Mouse (Mus musculus) neural tube, embryonic 15.5 days (tissue): ENCODE measurements around the gene Sptssb. TPM values are rescaled to one million over a fixed set of nuclear protein-coding genes. Genes with fewer than 3 reads are reported as not detected.

Experiments
- ATAC-seq: fragments of 200-750 bp; cut with Nextera tagmentation; 2 replicates; pipeline ENCODE4 v1.8.0; 2017; ENCODE audit warnings: mild to moderate bottlenecking, moderate TSS enrichment, moderate library complexity; ENCODE audit not compliant: low FRiP score
- H3K27ac ChIP-seq: fragments of 300-500 bp; sonication (generic); replicated peaks from 2 replicates; pipeline ENCODE4 v1.5.1; 2015; ENCODE audit warnings: mild to moderate bottlenecking, inconsistent platforms
- H3K27me3 ChIP-seq: fragments of 300-500 bp; sonication (generic); replicated peaks from 2 replicates; pipeline ENCODE4 v1.6.1; 2015; ENCODE audit warnings: inconsistent platforms
- H3K36me3 ChIP-seq: fragments of 300-500 bp; sonication (generic); 2 replicates; pipeline ENCODE4 v1.6.1; 2015; ENCODE audit warnings: inconsistent platforms
- H3K4me1 ChIP-seq: fragments of 300-500 bp; sonication (generic); 2 replicates; pipeline ENCODE4 v1.6.1; 2015; ENCODE audit warnings: inconsistent platforms
- H3K4me2 ChIP-seq: fragments of 300-500 bp; sonication (generic); 2 replicates; pipeline ENCODE4 v1.6.1; 2015; ENCODE audit warnings: inconsistent platforms, mild to moderate bottlenecking, moderate library complexity
- H3K4me3 ChIP-seq: fragments of 300-500 bp; sonication (generic); replicated peaks from 2 replicates; pipeline ENCODE4 v1.5.1; 2015; ENCODE audit warnings: mild to moderate bottlenecking, inconsistent platforms
- H3K9ac ChIP-seq: fragments of 300-500 bp; sonication (generic); replicated peaks from 2 replicates; pipeline ENCODE4 v1.6.1; 2015; ENCODE audit warnings: mild to moderate bottlenecking, inconsistent platforms
- H3K9me3 ChIP-seq: fragments of 300-500 bp; sonication (generic); replicated peaks from 2 replicates; pipeline ENCODE4 v1.6.1; 2016; ENCODE audit warnings: inconsistent platforms
- WGBS: fragments of 180-500 bp; shearing (Covaris S2); methylation state at CpG from one replicate; pipeline ENCODE4 v1.1.7; 2015; ENCODE audit warnings: mixed read lengths; 5-methylcytosine and 5-hydroxymethylcytosine counted together
- polyA plus RNA-seq: library from polyadenylated mRNA; unstranded; fragments of >200 nt; fragmentation: Nextera tagmentation; extraction: Ambion mirVana; gene quantifications from 2 replicates; pipeline ENCODE4 v1.2.1, GENCODE M21; 2015

Gene Sptssb
- polyA plus RNA-seq, 1 experiment from 2014 or later = 1.8 TPM

DNA sequence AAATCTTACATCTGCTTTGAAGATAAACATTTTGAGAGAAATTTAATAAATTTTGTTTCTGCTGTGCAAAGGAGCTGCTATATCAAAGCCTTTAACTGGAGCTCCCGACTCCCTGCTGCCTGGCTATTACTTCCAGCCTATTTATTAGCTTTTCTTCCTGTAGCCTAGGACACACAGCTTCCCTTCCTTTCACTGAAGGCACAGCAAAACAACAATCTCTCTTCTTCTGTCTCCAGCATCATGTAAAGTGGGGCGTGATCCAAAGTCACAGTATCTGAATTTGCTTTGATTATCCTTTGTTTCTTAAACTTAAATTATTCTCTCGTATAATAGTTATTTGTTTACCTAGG, 39.9 kb downstream of the Sptssb start:
- no peak overlapping the region for H3K9ac ChIP-seq
- ATAC-seq = no peak
- 11% methylated on average over 3 of the region's 3 CpGs for WGBS
- no peak overlapping the region for H3K27ac ChIP-seq
- no peaks in the 10 kb centered on the region for H3K9me3 ChIP-seq
- H3K4me1 ChIP-seq = no peaks in the 10 kb centered on the region
- no peak overlapping the region for H3K4me3 ChIP-seq
- no peak overlapping the region for H3K4me2 ChIP-seq
- no peaks in the 10 kb centered on the region for H3K27me3 ChIP-seq
- no peaks in the 10 kb centered on the region for H3K36me3 ChIP-seq

DNA sequence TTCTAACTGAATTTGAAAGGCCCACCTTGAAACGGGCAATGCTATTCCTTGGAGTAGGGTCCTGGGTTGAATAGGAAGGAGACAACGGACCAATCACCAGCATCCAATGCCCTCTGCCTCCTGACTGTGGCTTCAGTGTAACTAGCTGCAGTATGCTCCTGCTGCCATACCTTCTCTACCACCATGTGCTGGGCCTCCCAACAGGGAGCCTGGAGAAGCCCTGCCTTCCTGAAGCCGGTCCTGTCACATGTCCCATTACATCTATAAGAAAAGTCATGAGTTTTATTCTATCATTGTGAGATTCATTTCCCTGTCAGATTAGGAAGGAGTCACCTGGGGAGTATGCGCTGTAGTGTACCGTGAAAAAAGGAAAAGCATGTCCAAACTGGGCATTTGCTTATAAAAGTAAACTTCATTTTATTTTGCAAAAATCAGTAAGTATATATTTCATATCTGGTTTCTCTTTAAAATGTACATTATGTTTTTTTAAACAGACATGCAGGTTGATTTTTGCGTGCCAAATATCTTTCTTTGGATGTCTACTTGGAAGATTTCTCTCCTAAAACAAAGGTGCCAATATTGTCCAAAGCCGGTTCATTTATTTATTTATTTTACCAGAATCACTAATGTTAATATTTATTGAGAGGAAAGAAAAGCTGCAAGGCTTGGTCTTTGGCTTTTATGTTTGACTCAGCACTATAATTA, 40.4 kb downstream of the Sptssb start:
- 68% methylated on average over 7 of the region's 7 CpGs for WGBS
- H3K9ac ChIP-seq = no peak overlapping the region
- ATAC-seq = no peak

DNA sequence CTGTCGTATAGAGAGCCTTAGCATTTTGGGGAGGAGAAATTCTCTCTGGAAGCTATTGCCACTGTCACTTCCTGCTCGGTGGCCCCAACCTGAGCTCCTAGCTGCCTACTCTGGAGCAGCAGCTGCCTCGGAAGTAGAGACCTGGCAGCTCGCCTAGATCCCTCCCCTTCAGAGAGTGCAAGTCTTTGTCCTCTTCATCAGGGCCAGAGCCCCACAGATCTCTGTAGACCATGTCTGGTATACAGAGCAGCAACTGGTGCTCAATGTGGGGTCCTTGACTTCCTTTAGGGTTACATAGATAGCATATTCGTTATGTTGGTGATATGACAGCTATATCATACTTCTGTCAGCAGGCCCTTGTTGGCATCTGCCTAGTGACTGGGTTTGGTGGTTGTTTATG, 41.3 kb downstream of the Sptssb start:
- H3K4me2 ChIP-seq = no peak overlapping the region
- no peak for ATAC-seq
- no peak overlapping the region for H3K4me3 ChIP-seq
- no peaks in the 10 kb centered on the region for H3K4me1 ChIP-seq
- 59% methylated on average over 5 of the region's 5 CpGs for WGBS
- H3K27ac ChIP-seq = no peak overlapping the region
- no peak overlapping the region for H3K9ac ChIP-seq
- H3K9me3 ChIP-seq = no peaks in the 10 kb centered on the region
- H3K27me3 ChIP-seq = no peaks in the 10 kb centered on the region
- no peaks in the 10 kb centered on the region for H3K36me3 ChIP-seq

More for the DNA sequence above, 40.4 kb downstream of the Sptssb start:
- Histone ChIP-seq H3K4me3 (no peak overlapping the region), H3K4me2 (no peak overlapping the region), H3K36me3 (no peaks in the 10 kb centered on the region), H3K27me3 (no peaks in the 10 kb centered on the region), H3K9me3 (no peaks in the 10 kb centered on the region), H3K4me1 (no peaks in the 10 kb centered on the region), H3K27ac (no peak overlapping the region)

DNA sequence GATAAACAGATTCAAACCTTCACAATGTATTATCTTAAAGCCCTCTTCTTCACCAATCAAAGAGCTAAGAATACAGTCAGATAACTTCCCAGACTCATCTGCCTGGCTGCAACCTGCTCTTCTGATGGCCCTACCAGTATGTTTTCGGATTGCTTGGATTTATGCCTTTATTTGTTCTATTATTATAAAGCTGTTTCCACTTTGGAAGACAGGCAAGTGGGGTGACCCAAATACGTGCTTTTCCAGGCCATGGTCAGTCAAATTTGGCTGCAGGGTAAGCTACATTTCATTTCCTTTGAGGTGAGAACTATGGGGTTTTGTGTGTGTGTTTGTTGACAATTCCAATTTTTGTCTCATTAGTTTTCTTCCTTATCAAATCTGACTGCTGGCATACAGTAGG, 43.2 kb downstream of the Sptssb start:
- H3K4me2 ChIP-seq = no peak overlapping the region
- WGBS = 86% methylated on average over 2 of the region's 2 CpGs
- no peak overlapping the region for H3K4me3 ChIP-seq
- H3K9ac ChIP-seq = no peak overlapping the region
- no peak overlapping the region for H3K27ac ChIP-seq
- ATAC-seq = no peak
- no peaks in the 10 kb centered on the region for H3K4me1 ChIP-seq
- H3K9me3 ChIP-seq = no peaks in the 10 kb centered on the region
- no peaks in the 10 kb centered on the region for H3K27me3 ChIP-seq
- H3K36me3 ChIP-seq = no peaks in the 10 kb centered on the region

DNA sequence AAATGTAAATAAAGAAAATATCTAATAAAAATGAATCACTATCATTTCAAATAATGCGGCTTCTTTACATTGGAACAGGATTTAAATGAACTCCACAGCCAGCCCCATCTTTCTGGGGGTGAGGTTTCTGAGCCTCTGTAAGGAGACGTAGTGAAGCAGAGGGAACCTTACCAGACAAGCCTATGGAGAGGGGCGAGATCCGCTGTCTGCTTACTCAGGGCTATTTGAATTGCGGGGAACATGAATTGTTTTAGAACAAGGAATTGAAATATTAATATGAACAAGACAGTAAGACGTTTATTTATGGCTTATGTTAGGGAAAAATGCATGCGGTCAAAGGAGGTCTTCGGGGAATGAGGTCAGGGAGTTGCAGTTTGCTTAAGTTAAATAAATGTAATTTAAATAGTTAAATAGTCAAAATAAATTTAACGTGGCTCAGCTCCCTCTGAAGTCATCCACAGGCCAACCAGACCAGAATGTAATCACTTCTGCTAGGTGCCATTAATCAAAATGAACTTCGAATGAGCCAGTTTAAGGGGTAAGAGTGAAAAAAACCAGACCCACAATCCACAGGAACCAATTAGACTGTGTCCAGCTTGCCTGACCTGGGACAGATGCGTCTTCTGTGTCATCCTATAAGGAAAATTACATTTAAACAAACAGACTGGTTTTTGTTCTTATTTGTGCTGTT, 46.6 kb downstream of the Sptssb start:
- no peak for ATAC-seq
- H3K36me3 ChIP-seq = no peaks in the 10 kb centered on the region
- no peaks in the 10 kb centered on the region for H3K9me3 ChIP-seq
- WGBS = 72% methylated on average over 11 of the region's 11 CpGs
- H3K4me3 ChIP-seq = no peak overlapping the region
- H3K4me1 ChIP-seq = no peaks in the 10 kb centered on the region
- H3K9ac ChIP-seq = no peak overlapping the region
- H3K27ac ChIP-seq = no peak overlapping the region
- H3K4me2 ChIP-seq = no peak overlapping the region
- no peaks in the 10 kb centered on the region for H3K27me3 ChIP-seq

DNA sequence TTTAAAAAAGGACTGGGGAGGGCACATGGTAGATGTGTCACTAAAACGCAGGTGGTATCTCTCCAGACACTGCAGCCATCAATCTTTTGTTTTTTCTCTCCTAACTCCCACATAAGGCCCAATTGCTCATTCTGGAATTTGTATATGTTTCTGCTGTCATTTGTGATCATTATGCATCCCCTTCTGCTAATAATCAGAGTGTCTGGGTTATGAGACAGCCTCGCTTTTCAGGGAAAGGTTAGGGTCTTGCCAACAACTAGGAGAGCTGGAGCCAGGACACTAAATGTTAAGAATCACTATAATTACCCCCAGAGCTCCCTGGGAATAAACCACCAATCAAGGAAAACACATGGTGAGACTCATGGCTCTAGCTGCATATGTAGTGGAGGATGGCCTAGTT, 47.3 kb downstream of the Sptssb start:
- Histone ChIP-seq H3K36me3 (no peaks in the 10 kb centered on the region), H3K4me3 (no peak overlapping the region), H3K9me3 (no peaks in the 10 kb centered on the region), H3K9ac (no peak overlapping the region), H3K4me2 (no peak overlapping the region), H3K27ac (no peak overlapping the region), H3K27me3 (no peaks in the 10 kb centered on the region), H3K4me1 (no peaks in the 10 kb centered on the region)
- WGBS = 73% methylated on average over 2 of the region's 2 CpGs
- no peak for ATAC-seq

DNA sequence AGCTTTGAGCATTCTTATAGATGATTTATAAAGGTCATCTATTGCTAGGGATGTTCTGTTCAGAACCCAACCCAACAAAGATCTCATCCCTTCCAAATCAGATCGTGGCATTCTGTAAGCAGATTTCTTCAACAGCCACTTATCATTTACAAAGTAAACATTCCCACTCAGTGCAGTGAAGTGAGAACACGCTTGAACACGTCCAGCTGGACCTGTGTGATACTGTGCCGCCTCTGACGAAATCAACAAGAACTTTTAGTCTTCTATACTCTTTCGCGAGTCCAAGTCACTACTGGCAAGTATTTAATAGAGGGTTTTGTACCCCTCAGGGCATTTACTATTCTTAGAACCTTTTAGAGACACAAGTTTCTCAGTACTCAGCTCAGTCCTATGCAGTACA, 51.3 kb downstream of the Sptssb start:
- H3K9me3 ChIP-seq = no peaks in the 10 kb centered on the region
- no peak overlapping the region for H3K27ac ChIP-seq
- no peak overlapping the region for H3K4me2 ChIP-seq
- no peak overlapping the region for H3K9ac ChIP-seq
- H3K36me3 ChIP-seq = no peaks in the 10 kb centered on the region
- H3K4me3 ChIP-seq = no peak overlapping the region
- H3K4me1 ChIP-seq = no peaks in the 10 kb centered on the region
- WGBS = 91% methylated on average over 7 of the region's 7 CpGs
- H3K27me3 ChIP-seq = no peaks in the 10 kb centered on the region
- ATAC-seq = no peak

DNA sequence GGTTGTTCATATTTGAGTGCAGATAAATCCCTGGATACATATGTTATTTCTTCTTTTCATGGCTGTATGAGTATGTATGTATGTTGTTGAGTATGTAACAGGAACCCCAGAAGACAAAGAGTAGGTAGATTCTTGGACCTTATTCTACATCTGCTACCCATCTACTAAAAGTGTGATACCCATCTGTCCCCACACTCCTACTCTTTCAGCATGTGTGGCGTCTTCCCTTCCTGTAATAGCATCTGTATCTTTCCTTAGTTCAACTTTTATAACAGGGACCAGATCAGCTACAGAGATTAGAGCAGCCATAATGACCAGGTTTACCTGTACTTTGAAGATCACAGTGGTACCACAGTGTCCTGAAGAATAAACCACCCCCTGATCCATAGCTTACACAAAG, 56.6 kb downstream of the Sptssb start:
- H3K9me3 ChIP-seq = no peaks in the 10 kb centered on the region
- no peak for ATAC-seq
- H3K36me3 ChIP-seq = no peaks in the 10 kb centered on the region
- H3K4me3 ChIP-seq = no peak overlapping the region
- no peak overlapping the region for H3K4me2 ChIP-seq
- no peak overlapping the region for H3K9ac ChIP-seq
- WGBS = 95% methylated on average over 1 of the region's 1 CpGs
- no peaks in the 10 kb centered on the region for H3K27me3 ChIP-seq
- H3K27ac ChIP-seq = no peak overlapping the region
- H3K4me1 ChIP-seq = 0 out of 2 replicates have a peak, but pooled peaks cover 4% of the 10 kb centered on the region

DNA sequence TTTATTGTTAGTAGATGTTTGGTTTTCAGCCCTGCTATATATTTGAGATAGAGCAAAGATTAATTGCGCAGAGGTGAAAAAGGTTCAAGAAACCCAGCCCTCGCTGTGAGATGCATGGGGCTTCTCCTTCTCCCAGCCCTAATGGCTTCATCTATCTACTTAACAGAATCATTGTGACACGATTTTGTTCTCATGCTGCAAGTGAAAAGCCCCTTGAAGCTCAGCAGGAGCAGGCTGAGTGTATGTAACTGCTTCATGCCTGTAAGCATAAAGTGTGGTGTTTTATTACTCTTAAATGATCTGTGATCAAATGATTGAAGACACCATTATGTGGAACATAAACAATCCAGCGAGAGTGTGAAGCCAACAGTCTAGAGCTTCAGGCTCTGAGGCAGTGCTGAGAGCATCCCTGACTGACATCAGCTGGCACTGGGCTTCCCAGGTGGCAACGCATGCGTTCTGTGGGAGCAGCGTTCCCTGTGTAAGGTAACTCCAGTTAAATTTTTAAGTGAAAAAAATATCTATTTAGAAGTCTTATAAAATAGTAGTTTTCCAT, 58.8 kb downstream of the Sptssb start:
- Histone ChIP-seq H3K4me2 (0 out of 2 replicates have a peak overlapping the region, but pooled peaks have one; percentile 3), H3K36me3 (no peaks in the 10 kb centered on the region), H3K27ac (peak overlapping the region; percentile 28; the same call in 1 of the 2 replicates), H3K27me3 (no peaks in the 10 kb centered on the region), H3K9ac (no peak overlapping the region), H3K4me3 (no peak overlapping the region), H3K4me1 (0 out of 2 replicates have a peak, but pooled peaks cover 4% of the 10 kb centered on the region), H3K9me3 (no peaks in the 10 kb centered on the region)
- peak; percentile 38 for ATAC-seq
- 23% methylated on average over 7 of the region's 7 CpGs for WGBS

DNA sequence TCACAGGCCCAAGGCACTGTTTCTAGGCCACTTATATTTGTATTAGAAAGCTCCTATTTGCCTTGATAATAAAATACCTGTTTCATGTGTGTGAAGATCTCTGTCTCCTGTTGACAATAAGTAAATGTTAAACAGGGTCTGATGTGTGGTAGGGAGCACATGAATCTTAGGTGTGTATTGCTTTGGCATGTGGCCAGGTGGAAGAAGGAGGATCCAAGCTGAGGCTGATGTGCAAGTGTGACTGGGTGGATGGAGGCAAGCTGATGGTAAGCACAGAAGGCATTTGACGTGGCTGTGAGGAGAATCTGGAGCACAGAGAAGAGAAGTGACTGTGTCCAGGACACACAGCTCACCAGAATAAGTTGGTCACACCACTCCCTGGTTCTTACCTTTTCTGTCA, 60.6 kb downstream of the Sptssb start:
- H3K27ac ChIP-seq = no peak overlapping the region
- H3K36me3 ChIP-seq = no peaks in the 10 kb centered on the region
- H3K9ac ChIP-seq = no peak overlapping the region
- H3K4me1 ChIP-seq = 0 out of 2 replicates have a peak, but pooled peaks cover 4% of the 10 kb centered on the region
- no peaks in the 10 kb centered on the region for H3K27me3 ChIP-seq
- ATAC-seq = no peak
- 80% methylated on average over 1 of the region's 1 CpGs for WGBS
- no peak overlapping the region for H3K4me3 ChIP-seq
- no peaks in the 10 kb centered on the region for H3K9me3 ChIP-seq
- no peak overlapping the region for H3K4me2 ChIP-seq

DNA sequence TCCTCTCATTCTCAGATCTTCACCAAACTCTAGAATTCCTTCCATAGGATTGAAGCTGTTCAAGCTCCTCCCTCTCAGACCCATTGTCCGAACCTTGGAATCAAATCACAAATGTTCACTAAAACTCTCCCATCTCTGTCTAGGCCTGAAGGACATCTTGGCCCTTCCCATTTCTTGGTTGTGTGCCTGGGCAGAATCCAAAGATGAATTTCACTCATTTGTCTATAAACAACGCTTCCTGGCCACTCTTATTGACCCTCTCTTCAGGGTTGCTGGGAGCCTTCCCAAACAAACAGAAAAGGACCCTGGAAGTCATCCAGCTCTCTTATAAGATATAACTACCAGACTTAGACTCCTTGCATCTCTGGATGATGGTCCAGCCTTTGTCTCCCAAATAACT, 61.8 kb downstream of the Sptssb start:
- Histone ChIP-seq H3K27ac (no peak overlapping the region), H3K9ac (no peak overlapping the region), H3K4me1 (0 out of 2 replicates have a peak, but pooled peaks cover 4% of the 10 kb centered on the region), H3K36me3 (no peaks in the 10 kb centered on the region), H3K27me3 (no peaks in the 10 kb centered on the region), H3K4me2 (no peak overlapping the region), H3K4me3 (no peak overlapping the region), H3K9me3 (no peaks in the 10 kb centered on the region)
- 85% methylated on average over 2 of the region's 2 CpGs for WGBS
- no peak for ATAC-seq

DNA sequence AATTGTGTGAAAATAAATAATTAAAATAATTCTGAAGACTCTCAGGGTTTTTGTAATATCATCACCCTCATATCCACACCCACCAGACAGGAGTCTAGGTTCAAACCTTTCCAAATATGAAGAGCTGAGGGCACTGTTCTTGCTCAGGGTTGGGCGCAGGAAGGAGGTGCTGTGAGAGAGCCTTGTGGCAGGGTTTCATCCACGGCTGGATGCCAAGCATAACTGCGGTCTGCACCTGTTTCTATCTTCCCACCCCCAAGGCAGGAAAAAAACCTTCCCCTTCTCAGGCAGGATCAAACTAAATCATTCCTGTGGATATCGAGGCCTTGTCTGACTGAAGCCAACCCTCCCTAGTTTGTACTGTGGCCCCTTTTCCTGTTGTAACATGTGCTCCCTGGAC, 62.2 kb downstream of the Sptssb start:
- Histone ChIP-seq H3K27me3 (no peaks in the 10 kb centered on the region), H3K27ac (no peak overlapping the region), H3K4me3 (no peak overlapping the region), H3K4me2 (no peak overlapping the region), H3K9me3 (no peaks in the 10 kb centered on the region), H3K4me1 (0 out of 2 replicates have a peak, but pooled peaks cover 4% of the 10 kb centered on the region), H3K36me3 (no peaks in the 10 kb centered on the region), H3K9ac (no peak overlapping the region)
- 74% methylated on average over 4 of the region's 4 CpGs for WGBS
- ATAC-seq = no peak
